Mouse (Mus musculus) testis, adult 2 months (tissue): Measurements from ENCODE around the gene Trim66.

Experiments used
- CTCF ChIP-seq: fragments of 200-500 bp; IDR thresholded peaks from 2 replicates; pipeline ENCODE4 v1.5.1; 2012; ENCODE audit warnings: low read depth, mild to moderate bottlenecking, inconsistent platforms, low read length, moderate library complexity; ENCODE audit not compliant: control insufficient read depth, insufficient read depth, insufficient replicate concordance
- POLR2A ChIP-seq: fragments of 200-500 bp; IDR thresholded peaks from 2 replicates; pipeline ENCODE4 v1.6.1; 2012; ENCODE audit warnings: low read depth, mild to moderate bottlenecking, inconsistent platforms, low read length, moderate library complexity; ENCODE audit not compliant: control insufficient read depth

DNA sequence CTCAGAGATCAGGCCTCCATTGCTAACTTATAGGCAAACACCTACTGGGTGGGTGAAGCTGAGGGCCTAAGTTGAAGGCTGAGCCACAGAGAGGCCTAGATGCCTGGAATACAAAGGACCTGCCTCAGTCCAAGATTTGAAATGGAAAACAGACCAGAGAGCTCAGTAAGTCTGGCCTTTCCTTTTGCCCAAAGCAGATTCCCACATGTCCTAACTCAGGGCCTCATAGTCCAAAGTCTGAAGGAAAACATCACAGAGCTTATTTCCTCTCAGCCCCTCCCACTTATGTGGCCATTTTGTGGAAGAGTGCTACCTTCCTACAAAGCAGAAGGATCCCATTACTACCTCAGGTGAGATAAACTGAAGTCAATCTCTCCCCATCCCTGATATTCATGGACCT lies 33.0 kb upstream of the Trim66 start:
- TF ChIP-seq CTCF (no peak), POLR2A (no peak)
